25 mouse cellular contexts compared by ENCODE assay signal in genomic region chr9:107928169-107928568, GRCm38 (mm10). TPM values are rescaled to one million over a fixed set of nuclear protein-coding genes. Genes with fewer than 3 reads are reported as not detected.
DNase-seq lines count a peak whose midpoint lies in the region; ATAC-seq and TF ChIP-seq lines count a peak whose summit lies in the region.
"Had no signal": no experiment of that assay in that cellular context is flagged by ENCODE, and none has a peak within 500 bp of the region (broad histone marks: within the 10 kb centered on the region; RNA-seq: fewer than 3 reads in every experiment).

Gene Actl11, plus strand, starts transcription at chr9:107928469.

- no peaks in the 10 kb centered on the region for H3K27me3 ChIP-seq in forebrain, embryonic 16.5 days (replicated peaks; ENCODE audit: control insufficient read depth, insufficient read depth, low read length)
- H3K27me3 ChIP-seq in forebrain, embryonic 12.5 days, result no peaks in the 10 kb centered on the region
- H3K27me3 ChIP-seq in hindbrain, embryonic 10.5 days (ENCODE audit: insufficient read depth, poor library complexity, severe bottlenecking), result no peaks in the 10 kb centered on the region; the same call in 1 of the 2 replicates
- no peaks in the 10 kb centered on the region for H3K27me3 ChIP-seq in hindbrain, embryonic 16.5 days (replicated peaks; ENCODE audit: control insufficient read depth, insufficient read depth, low read length)
- H3K27me3 ChIP-seq in lung, embryonic 14.5 days (ENCODE audit: insufficient read depth, low read length), result no peaks in the 10 kb centered on the region
- peaks cover 4% of the 10 kb centered on the region for H3K27me3 ChIP-seq in myocyte (ENCODE audit: control insufficient read depth, insufficient read depth, insufficient read length)
- H3K27me3 ChIP-seq: hindbrain, embryonic 15.5 days; midbrain, embryonic 15.5 days; neural tube, embryonic 13.5 days had no signal

- no peaks in the 10 kb centered on the region for H3K79me2 ChIP-seq in myocyte (ENCODE audit: control insufficient read depth, insufficient read depth)

- WGBS in forebrain, embryonic 16.5 days, result 77% methylated on average over 3 of the region's 3 CpGs
- WGBS in forebrain, embryonic 12.5 days, result 80% methylated on average over 3 of the region's 3 CpGs
- 68% methylated on average over 3 of the region's 3 CpGs for WGBS in hindbrain, embryonic 10.5 days
- WGBS in hindbrain, embryonic 16.5 days, result 81% methylated on average over 3 of the region's 3 CpGs
- WGBS in lung, embryonic 14.5 days, result 53% methylated on average over 3 of the region's 3 CpGs

- no peak for TF ChIP-seq CTCF in lung, embryonic 14.5 days (IDR thresholded peaks at IDR 0.05; ENCODE audit: low read depth)

- no peak for TF ChIP-seq POLR2A in myocyte (IDR thresholded peaks at IDR 0.05; ENCODE audit: insufficient read length, low read depth)

- ATAC-seq in forebrain, embryonic 16.5 days, result no peak
- no peak for ATAC-seq in forebrain, embryonic 12.5 days (ENCODE audit: low FRiP score)
- ATAC-seq in hindbrain, embryonic 16.5 days, result no peak
- peak; percentile 13 for ATAC-seq in lung, embryonic 14.5 days (ENCODE audit: insufficient read depth)
- ATAC-seq: liver, postnatal 0 days; midbrain, embryonic 15.5 days had no signal

- no peaks in the 10 kb centered on the region for H3K36me3 ChIP-seq in forebrain, embryonic 16.5 days (ENCODE audit: control insufficient read depth, insufficient read depth)
- H3K36me3 ChIP-seq in forebrain, embryonic 12.5 days (replicated peaks), result no peaks in the 10 kb centered on the region
- no peaks in the 10 kb centered on the region for H3K36me3 ChIP-seq in hindbrain, embryonic 10.5 days
- H3K36me3 ChIP-seq in hindbrain, embryonic 16.5 days (ENCODE audit: control insufficient read depth, insufficient read depth, low read length), result no peaks in the 10 kb centered on the region
- H3K36me3 ChIP-seq in lung, embryonic 14.5 days (ENCODE audit: insufficient read depth), result no peaks in the 10 kb centered on the region
- no peaks in the 10 kb centered on the region for H3K36me3 ChIP-seq in myocyte (ENCODE audit: control insufficient read depth, insufficient read depth)
- H3K36me3 ChIP-seq: hindbrain, embryonic 15.5 days; limb, embryonic 10.5 days; midbrain, embryonic 15.5 days; neural tube, embryonic 13.5 days had no signal

- peak within 1 kb of the TSS; percentile 17; the same call in 1 of the 2 replicates for H3K27ac ChIP-seq in forebrain, embryonic 16.5 days (ENCODE audit: low read length)
- H3K27ac ChIP-seq in forebrain, embryonic 12.5 days, result no peak within 1 kb of the TSS
- peak within 1 kb of the TSS; percentile 29; the same call in 1 of the 2 replicates for H3K27ac ChIP-seq in hindbrain, embryonic 10.5 days
- no peak within 1 kb of the TSS for H3K27ac ChIP-seq in hindbrain, embryonic 16.5 days (ENCODE audit: low read depth, low read length)
- peak within 1 kb of the TSS; percentile 85 for H3K27ac ChIP-seq in lung, embryonic 14.5 days (ENCODE audit: low read depth)
- H3K27ac ChIP-seq: hindbrain, embryonic 15.5 days; kidney, postnatal 0 days; limb, embryonic 10.5 days; macrophage; midbrain, embryonic 15.5 days; neural tube, embryonic 13.5 days had no signal

- H3K9me3 ChIP-seq in forebrain, embryonic 16.5 days (ENCODE audit: control insufficient read depth, low read length), result no peaks in the 10 kb centered on the region
- no peaks in the 10 kb centered on the region for H3K9me3 ChIP-seq in forebrain, embryonic 12.5 days
- H3K9me3 ChIP-seq in hindbrain, embryonic 10.5 days, result no peaks in the 10 kb centered on the region
- no peaks in the 10 kb centered on the region for H3K9me3 ChIP-seq in hindbrain, embryonic 16.5 days (ENCODE audit: control insufficient read depth, low read length)
- H3K9me3 ChIP-seq in lung, embryonic 14.5 days (ENCODE audit: low read depth, low read length), result no peaks in the 10 kb centered on the region
- H3K9me3 ChIP-seq: hindbrain, embryonic 15.5 days; limb, embryonic 10.5 days; midbrain, embryonic 15.5 days; neural tube, embryonic 13.5 days had no signal

- H3K9ac ChIP-seq in forebrain, embryonic 16.5 days (replicated peaks; ENCODE audit: low read depth, low read length), result no peak within 1 kb of the TSS
- no peak within 1 kb of the TSS for H3K9ac ChIP-seq in forebrain, embryonic 12.5 days
- H3K9ac ChIP-seq in hindbrain, embryonic 16.5 days (ENCODE audit: low read depth, low read length), result no peak within 1 kb of the TSS
- H3K9ac ChIP-seq in lung, embryonic 14.5 days, result peak within 1 kb of the TSS; percentile 28; the same call in 1 of the 2 replicates
- H3K9ac ChIP-seq: hindbrain, embryonic 15.5 days; liver, postnatal 0 days; midbrain, embryonic 15.5 days; neural tube, embryonic 13.5 days had no signal

- H3K4me3 ChIP-seq in forebrain, embryonic 16.5 days (replicated peaks; ENCODE audit: low read length), result no peak within 1 kb of the TSS
- no peak within 1 kb of the TSS for H3K4me3 ChIP-seq in forebrain, embryonic 12.5 days (replicated peaks)
- H3K4me3 ChIP-seq in hindbrain, embryonic 10.5 days, result no peak within 1 kb of the TSS
- no peak within 1 kb of the TSS for H3K4me3 ChIP-seq in hindbrain, embryonic 16.5 days (ENCODE audit: low read length)
- no peak within 1 kb of the TSS for H3K4me3 ChIP-seq in lung, embryonic 14.5 days (ENCODE audit: low read depth, low read length)
- no peak within 1 kb of the TSS for H3K4me3 ChIP-seq in myocyte
- H3K4me3 ChIP-seq: hindbrain, embryonic 15.5 days; limb, embryonic 10.5 days; midbrain, embryonic 15.5 days; neural tube, embryonic 13.5 days had no signal

- DNase-seq in hindbrain, embryonic 10.5 days (ENCODE audit: low spot score), result no peak
- DNase-seq in lung, embryonic 14.5 days, result no peak
- no peak for DNase-seq in lung, postnatal 36 days
- DNase-seq: adrenal gland, postnatal 14 days; cerebellum, adult 8-10 months; gastrocnemius, postnatal 36 days; heart, postnatal 36 days; kidney, adult 11 months; liver, postnatal 0 days; thymus, adult 2 months; thymus, postnatal 4 days had no signal

- peaks cover 19% of the 10 kb centered on the region for H3K4me1 ChIP-seq in forebrain, embryonic 16.5 days (replicated peaks; ENCODE audit: control insufficient read depth, insufficient read depth, low read length)
- peaks cover 26% of the 10 kb centered on the region for H3K4me1 ChIP-seq in forebrain, embryonic 12.5 days
- H3K4me1 ChIP-seq in hindbrain, embryonic 10.5 days (replicated peaks), result peaks cover 57% of the 10 kb centered on the region
- peaks cover 16% of the 10 kb centered on the region for H3K4me1 ChIP-seq in hindbrain, embryonic 16.5 days (ENCODE audit: control insufficient read depth, insufficient read depth, low read depth, low read length)
- peaks cover 8% of the 10 kb centered on the region for H3K4me1 ChIP-seq in lung, embryonic 14.5 days (ENCODE audit: insufficient read depth)

- no peak within 1 kb of the TSS for H3K4me2 ChIP-seq in forebrain, embryonic 16.5 days (ENCODE audit: low read length)
- no peak within 1 kb of the TSS for H3K4me2 ChIP-seq in forebrain, embryonic 12.5 days
- no peak within 1 kb of the TSS for H3K4me2 ChIP-seq in hindbrain, embryonic 16.5 days (ENCODE audit: low read length)
- H3K4me2 ChIP-seq in lung, embryonic 14.5 days, result no peak within 1 kb of the TSS
- H3K4me2 ChIP-seq in myocyte (ENCODE audit: low read depth), result peak within 1 kb of the TSS; percentile 42
- H3K4me2 ChIP-seq: hindbrain, embryonic 15.5 days; midbrain, embryonic 15.5 days; neural tube, embryonic 13.5 days had no signal

- no peak within 1 kb of the TSS for H3ac ChIP-seq in myocyte (ENCODE audit: control insufficient read depth, insufficient read length)

TF ChIP-seq in myocyte, 11 proteins besides CTCF, POLR2A, EP300 and RAD21:
- TF ChIP-seq SRF (IDR thresholded peaks at IDR 0.05; ENCODE audit: control insufficient read depth, insufficient read length, low read depth), result no peak
- no peak for TF ChIP-seq E2F4 (IDR thresholded peaks at IDR 0.05; ENCODE audit: insufficient read depth)
TF ChIP-seq in myocyte: peak in this region for 0.

RNA-seq across cellular contexts. Expression of gene Actl11, which starts in this region (rescaled TPM):
- polyA plus RNA-seq in forebrain, embryonic 16.5 days (2015; fragmentation: Nextera tagmentation; extraction: Ambion mirVana), result not detected in 2 replicates
- polyA plus RNA-seq in forebrain, embryonic 12.5 days (2016; fragmentation: Nextera tagmentation; extraction: Ambion mirVana), result not detected in 2 replicates
- not detected in 2 replicates for polyA plus RNA-seq in hindbrain, embryonic 10.5 days (2016; fragmentation: Nextera tagmentation; extraction: Ambion mirVana)
- not detected in 2 replicates for polyA plus RNA-seq in hindbrain, embryonic 16.5 days (2015; fragmentation: Nextera tagmentation; extraction: Ambion mirVana)
- polyA plus RNA-seq in lung, embryonic 14.5 days (2014; fragmentation: Nextera tagmentation; extraction: Ambion mirVana), result not detected in 2 replicates
- polyA plus RNA-seq in myocyte (2012; fragmentation: generic; extraction: Trizol), result not detected
- polyA plus RNA-seq: embryonic facial prominence, embryonic 14.5 days; hindbrain, embryonic 15.5 days; kidney, postnatal 0 days; large intestine, adult 2 months; limb, embryonic 10.5 days; liver, adult 2 months; liver, postnatal 0 days; macrophage; midbrain, embryonic 15.5 days; neural tube, embryonic 13.5 days; spleen, adult 2 months had no signal

Comparison
In these comparisons a context has a peak if more than half of its experiments do, and no peak if none do; other contexts are left out.
1. H3K27ac ChIP-seq: peak in forebrain, embryonic 16.5 days (single experiment) and hindbrain, embryonic 10.5 days (single experiment); none in forebrain, embryonic 12.5 days (single experiment) and hindbrain, embryonic 16.5 days (single experiment).
2. Peak in ATAC-seq, H3K27ac ChIP-seq and H3K9ac ChIP-seq in lung, embryonic 14.5 days; RNA of the gene not detected or under 1 TPM.